Mouse (Mus musculus): Measurements from ENCODE around the gene Lhb.

GRCm38 (mm10) chr7:45419859-45420614, 583 bp upstream of the Lhb start:
- TF ChIP-seq ZNF384 (IDR thresholded peaks at IDR 0.05; ENCODE audit: low read depth, low read length) (no peak), MAFK (IDR thresholded peaks at IDR 0.05; ENCODE audit: insufficient read depth, low read depth, low read length) (no peak), ZC3H11A (IDR thresholded peaks at IDR 0.05; ENCODE audit: borderline replicate concordance, low read depth, low read length) (no peak), HCFC1 (IDR thresholded peaks at IDR 0.05; ENCODE audit: borderline replicate concordance, insufficient read depth, low read length) (no peak), CHD2 (IDR thresholded peaks at IDR 0.05; ENCODE audit: low read depth, low read length) (no peak)
